Mouse (Mus musculus): ENCODE results near the gene Ypel3.
"Not testable (repeated sequence)": the region's sequence is repeated elsewhere in the genome, so short reads cannot be mapped to it uniquely, and the experiment has no call there.

Gene Ypel3

DNA sequence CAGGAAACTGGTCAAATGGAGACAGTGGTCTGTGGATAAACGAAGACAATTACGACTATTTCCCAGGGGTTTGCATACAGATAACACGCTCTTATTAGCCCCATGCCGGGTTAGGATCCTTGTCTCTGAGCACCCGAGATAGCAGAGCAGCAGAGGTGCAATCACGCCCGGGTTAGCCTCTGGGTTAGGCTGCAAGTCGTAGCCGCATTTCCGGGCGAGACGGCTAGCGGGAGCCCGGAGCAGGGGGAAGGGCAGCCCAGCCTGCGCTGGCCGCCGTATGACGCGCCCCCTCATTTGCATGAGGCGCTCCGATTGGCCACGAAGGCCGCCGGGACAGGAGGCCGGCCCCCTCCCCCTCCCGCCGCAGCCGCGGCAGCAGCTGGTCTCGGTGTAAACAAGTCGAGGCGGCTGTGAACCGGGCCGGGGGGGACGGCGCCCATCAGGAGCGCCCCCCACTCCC, at the start of gene Ypel3:
Gene Ypel3 (plus strand): TSS at position 358 of the 460 bp plus-strand sequence.
- DNase-seq (ENCODE audit: low spot score in 2 of 2): peak; percentile 95

- DNase-seq (ENCODE audit: low spot score in 2 of 2): not testable (repeated sequence)
Observed at GRCm38 (mm10) chr7:126730256-126730789, 46.4 kb upstream of the Ypel3 start.

GRCm38 (mm10) chr7:126736122-126736521, 40.6 kb upstream of the Ypel3 start:
- no peak for DNase-seq (ENCODE audit: low spot score in 2 of 2)

DNA sequence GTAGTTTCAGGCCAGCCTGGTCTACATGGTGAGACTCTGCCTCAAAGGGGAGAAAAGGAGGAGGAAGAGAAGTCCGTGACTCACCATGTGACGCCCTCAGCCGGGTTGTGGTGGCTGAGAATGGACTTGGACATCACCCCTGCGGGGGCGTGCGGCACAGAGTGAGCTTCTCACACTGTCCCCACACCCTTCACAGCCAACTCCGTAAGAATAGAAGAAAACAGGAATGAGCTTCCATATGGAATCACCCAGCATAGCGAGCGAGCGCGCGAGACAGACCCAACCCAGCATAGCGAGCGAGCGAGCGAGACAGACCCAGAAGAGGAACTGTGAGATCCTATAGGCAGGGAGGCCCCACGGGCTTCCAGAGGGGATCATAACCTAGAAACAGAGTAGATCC, 37.2 kb upstream of the Ypel3 start:
- no peak for DNase-seq (ENCODE audit: low spot score in 2 of 2)

DNA sequence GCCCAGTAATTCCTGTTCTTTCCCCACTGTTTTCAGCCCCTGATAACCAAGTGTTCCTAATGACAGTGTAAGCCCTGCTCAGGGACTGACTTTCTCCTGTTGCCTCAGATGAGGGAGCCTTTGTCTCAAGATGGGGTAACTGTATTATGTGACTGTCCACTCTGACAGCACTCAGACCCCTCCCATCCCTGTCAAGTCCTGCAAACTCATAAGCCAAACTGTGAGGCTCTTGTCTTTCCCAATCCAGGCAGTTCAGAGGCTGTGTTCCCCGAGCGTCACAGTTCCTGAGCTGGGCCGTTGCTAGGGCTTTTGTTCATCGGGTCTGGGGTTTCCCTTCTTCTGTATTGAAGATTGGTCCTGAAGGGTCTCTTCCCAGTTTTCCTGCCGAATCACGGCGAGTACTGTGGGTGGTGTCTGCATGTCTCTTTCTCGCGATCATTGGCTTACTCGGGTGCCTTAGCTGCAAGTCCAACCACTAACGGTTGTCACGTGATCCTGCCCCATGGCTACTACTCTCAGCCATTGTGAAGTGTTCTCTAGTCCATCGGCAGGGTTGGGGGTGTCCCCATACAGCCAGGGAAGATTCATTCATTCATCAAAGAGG, 36.5 kb upstream of the Ypel3 start:
- DNase-seq (ENCODE audit: low spot score in 2 of 2): no peak

- DNase-seq (ENCODE audit: low spot score in 2 of 2): no peak
Observed at GRCm38 (mm10) chr7:126740977-126741376, 35.8 kb upstream of the Ypel3 start.

DNA sequence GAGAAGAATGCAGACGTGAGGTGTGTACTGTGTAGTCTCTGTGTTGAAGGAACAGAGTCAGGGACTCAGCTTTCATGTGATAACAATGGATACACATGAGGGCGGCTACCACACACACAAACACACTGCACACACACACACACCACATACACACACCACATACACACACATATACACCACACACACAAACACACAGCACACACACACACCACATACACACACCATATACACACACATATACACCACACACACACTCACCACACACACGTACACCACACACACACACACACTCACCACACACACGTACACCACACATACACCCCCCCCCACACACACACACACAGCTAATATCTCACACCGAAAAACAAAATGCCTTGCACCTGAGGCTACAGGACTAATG, 35.3 kb upstream of the Ypel3 start:
- no peak for DNase-seq (ENCODE audit: low spot score in 2 of 2)

DNA sequence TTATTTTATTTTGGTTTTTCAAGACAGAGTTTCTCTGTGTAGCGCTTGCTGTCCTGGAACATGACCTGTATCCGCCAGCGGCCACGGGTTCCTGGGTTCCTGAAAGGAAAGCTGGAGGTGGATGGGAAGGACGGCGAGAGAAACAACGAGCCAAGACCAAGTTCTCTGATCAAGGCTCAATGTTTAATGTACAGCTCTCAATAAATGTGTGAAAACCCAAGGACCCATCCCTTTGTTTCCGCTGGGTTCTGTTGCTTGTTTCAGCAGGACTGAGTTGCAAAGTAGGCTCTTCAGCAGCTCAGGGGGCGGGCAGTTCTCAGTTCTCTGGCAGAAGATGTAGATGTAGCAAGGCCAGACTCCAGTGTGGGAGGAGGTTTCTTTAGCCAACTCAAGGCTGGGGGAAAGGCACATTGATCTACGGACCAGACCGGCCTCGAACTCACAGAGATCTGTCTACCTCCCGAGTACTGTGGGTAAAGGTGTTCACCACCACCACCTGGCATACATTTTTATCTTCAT, 34.7 kb upstream of the Ypel3 start:
- DNase-seq (ENCODE audit: low spot score in 2 of 2): no peak

DNA sequence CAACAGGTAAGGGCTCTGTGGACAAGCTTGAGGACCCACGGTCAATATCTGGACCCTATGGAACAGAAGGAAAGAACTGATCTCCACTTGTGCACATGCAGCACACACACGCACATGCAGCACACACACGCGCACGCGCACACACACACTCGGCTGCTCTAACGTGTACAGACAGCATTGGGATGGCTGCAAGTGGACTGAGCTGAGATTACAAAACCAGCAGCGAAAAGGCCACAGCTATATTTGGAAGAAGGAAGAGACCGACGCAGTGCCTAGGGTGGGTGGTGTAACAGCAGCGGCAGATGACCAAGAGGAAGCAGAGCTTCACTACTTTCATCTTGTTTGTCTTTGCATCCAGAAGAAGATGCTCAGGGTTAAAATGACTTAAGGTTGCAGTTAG, 30.7 kb upstream of the Ypel3 start:
- DNase-seq (ENCODE audit: low spot score in 2 of 2): no peak

- DNase-seq (ENCODE audit: low spot score in 2 of 2): no peak
Observed at GRCm38 (mm10) chr7:126746798-126747197, 30.0 kb upstream of the Ypel3 start.

DNA sequence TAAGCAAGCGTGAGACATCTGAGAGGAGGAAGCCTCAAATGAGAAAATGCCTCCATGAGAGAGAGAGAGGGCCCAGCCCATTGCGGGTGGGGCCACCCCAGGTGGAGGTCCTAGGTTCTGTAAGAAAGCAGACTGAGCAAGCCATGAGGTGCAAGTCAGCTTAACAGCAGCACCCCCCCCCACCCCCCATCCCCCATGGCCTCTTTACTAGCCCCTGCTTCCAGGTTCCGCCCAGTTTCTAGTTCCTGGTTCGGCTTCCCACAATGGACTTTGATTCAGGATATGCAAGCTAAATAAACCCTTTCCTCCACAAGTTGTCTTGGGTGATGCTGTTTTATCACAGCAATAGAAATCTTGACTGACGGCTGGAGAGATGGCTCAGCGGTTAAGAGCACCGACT, 27.9 kb upstream of the Ypel3 start:
- no peak for DNase-seq (ENCODE audit: low spot score in 2 of 2)

GRCm38 (mm10) chr7:126749582-126750343, 27.0 kb upstream of the Ypel3 start:
- DNase-seq (ENCODE audit: low spot score in 2 of 2): peak in 1 of 2 experiments; percentile 13

DNA sequence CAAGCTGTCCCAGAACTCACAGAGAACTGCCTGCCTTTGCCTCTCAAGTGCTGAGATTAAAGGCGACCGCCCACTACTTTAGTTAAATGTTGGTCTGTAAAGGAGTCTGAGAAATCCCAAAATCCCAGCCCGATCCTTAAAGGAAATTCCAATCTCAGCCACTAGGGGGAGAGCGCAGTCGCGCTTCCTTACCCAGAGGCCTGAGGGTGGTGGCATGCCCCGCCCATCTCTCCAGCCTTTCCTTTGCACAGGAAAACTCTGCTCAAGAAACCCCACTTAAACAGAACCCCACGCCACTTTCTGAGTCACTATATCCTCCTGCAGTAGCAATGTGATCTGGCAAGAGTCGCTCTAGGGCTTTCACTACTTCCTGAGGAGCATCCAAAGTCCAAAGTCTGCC, 21.9 kb upstream of the Ypel3 start:
- peak; percentile 61 to 82 for DNase-seq (ENCODE audit: low spot score in 2 of 2)

DNA sequence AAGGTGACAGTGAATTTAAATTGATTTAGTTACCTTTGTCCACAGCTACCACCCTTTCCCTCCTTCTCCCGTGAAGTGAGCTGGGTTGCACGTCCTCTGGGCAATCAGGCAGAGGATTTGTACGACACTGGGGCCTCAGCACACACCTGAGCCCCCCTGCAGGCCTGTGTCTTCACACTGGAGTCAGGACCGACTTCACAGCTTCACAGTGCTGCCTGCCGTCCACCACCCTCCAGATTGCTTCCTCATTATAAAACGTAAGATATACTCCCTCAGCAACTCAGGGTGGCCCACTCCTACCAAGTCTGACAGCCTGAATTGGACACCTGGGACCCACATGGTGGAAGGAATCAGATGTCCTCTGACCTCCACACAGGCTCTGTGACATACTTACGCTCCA, 18.2 kb upstream of the Ypel3 start:
- DNase-seq (ENCODE audit: low spot score in 2 of 2): no peak

DNA sequence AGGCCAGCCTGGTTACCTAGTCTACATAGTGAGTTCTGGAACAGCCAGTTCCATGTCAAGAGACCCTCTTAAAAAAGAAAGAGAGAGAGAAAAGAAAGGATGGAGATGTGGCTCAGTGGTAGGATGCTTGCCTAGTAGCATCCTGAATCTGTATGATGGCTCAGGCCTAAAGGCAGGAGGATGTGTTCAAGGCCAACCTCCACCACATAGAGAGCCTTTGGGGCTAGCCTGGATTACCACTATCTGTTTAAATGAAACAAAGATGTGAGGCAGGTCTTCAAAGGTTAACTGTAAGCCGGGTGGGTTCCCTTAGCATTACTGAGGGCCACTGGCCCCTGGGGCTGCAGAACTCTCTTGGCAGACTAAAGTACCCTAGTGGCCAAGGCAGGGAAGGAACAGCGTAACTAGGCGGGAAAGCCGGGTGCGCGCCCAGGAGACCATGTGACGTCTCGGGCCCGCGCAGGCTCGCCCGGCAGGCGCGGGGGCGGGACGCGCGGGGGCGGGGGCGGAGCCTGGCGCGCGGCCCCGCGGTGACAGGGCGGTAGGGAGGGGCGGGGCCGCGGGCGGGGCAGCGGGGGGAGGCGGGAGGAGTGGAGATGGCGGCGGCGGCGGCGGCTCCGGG, 17.6 kb upstream of the Ypel3 start, which contains the start of gene Mapk3:
Gene Mapk3 (plus strand): TSS at position 552 of the 622 bp plus-strand sequence.
- DNase-seq (ENCODE audit: low spot score in 2 of 2): peak; percentile 88

DNA sequence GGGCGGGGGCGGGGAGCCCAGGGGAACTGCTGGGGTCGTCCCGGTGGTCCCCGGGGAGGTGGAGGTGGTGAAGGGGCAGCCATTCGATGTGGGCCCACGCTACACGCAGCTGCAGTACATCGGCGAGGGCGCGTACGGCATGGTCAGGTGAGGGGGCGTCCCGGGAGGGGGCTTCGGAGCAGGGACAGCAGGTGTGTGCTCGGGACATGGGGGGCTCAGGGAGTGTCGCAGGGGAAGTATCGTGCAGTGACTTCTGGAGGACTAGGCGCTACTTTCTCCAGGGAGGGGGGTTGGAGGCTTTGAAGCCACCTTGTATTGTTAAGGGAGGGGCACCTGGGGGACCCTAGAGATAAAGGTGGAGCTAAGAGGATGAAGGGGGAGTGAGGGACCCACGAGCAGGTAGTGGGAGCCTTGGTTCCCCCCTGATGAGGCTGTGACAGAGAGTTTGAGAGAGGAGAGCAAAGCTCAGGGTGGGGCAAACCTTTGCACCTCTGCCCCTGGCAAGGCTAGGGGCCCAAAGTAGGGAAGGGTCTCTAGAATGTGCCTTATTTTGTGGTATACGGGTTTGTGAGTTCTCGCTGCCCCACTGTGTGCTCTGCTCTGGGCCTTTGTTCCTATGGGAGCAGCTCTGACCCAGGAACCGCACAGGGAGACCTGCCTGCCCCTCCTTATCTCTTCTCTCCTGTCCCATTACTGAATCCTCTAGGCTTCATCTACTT, 16.9 kb upstream of the Ypel3 start:
- no peak for DNase-seq (ENCODE audit: low spot score in 2 of 2)

DNA sequence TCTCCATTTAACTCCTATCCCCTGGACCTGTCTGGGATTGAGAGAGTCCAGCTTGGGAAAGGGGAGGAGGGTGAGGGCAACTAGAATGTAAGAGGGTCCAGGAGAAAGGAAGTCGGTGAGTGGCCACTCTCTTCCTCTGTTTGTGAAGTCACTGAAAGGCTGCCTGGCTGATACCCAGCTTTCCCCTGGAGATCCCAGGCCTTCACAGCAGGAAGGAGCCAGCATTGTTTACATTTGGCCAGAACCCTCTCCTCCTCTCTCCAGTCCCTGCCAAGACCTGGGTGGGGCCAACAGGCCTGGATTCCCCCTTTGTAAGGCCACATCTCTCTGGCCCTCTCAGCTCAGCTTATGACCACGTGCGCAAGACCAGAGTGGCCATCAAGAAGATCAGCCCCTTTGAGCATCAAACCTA, 16.4 kb upstream of the Ypel3 start:
- peak; percentile 81 to 82 for DNase-seq (ENCODE audit: low spot score in 2 of 2)

GRCm38 (mm10) chr7:126760956-126761355, 15.8 kb upstream of the Ypel3 start:
- no peak for DNase-seq (ENCODE audit: low spot score in 2 of 2)

DNA sequence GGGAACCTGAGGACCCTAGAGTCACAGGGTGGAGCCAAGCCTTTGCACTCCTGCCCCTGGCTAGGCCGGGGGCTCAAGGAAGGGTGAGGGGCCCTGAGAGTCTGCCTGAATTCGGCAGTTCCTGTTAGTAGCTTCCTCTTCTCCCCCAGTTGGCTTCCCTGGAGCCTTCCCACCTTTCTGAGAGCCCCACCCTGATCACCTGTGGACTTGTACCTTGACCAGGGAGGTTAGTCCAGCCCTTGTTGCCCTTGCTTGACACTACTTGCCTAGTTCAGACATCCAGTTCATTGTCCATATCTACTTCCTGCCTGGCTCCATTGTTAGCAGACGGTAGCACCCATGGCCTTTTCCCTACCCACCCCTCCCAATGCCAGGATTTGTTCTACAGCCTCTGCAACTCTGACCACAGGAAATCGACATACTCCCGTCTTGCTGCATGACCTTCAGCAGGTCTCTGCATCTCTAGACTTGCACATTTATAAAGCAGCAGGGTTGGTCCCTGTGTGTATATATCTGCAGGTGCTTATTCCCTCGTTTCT, 15.2 kb upstream of the Ypel3 start:
- no peak for DNase-seq (ENCODE audit: low spot score in 2 of 2)

- DNase-seq (ENCODE audit: low spot score in 2 of 2): no peak
Observed at GRCm38 (mm10) chr7:126762471-126763008, 14.2 kb upstream of the Ypel3 start.

DNA sequence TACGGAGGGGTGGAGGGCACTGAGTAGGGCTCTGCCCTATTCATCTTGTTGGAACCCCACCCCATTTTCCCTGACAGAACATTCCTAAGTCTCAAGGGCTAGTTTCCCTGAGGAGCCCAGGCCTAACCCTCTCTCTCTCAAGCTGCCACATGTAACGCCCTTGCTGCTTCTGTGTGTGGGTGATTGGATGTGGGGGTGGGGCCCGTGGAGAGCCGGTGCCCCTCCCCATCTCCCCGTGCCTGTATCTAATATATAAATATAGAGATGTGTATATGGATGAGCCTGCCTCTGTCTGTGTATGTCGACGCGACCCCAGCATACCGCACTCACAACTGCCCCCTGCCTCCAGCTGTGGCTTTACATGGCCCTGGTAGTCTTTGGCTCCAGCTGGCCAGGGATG, 11.2 kb upstream of the Ypel3 start:
- no peak for DNase-seq (ENCODE audit: low spot score in 2 of 2)
